Mouse (Mus musculus): Measurements from ENCODE around the gene Zc3h4.

Zc3h4 gene

DNA sequence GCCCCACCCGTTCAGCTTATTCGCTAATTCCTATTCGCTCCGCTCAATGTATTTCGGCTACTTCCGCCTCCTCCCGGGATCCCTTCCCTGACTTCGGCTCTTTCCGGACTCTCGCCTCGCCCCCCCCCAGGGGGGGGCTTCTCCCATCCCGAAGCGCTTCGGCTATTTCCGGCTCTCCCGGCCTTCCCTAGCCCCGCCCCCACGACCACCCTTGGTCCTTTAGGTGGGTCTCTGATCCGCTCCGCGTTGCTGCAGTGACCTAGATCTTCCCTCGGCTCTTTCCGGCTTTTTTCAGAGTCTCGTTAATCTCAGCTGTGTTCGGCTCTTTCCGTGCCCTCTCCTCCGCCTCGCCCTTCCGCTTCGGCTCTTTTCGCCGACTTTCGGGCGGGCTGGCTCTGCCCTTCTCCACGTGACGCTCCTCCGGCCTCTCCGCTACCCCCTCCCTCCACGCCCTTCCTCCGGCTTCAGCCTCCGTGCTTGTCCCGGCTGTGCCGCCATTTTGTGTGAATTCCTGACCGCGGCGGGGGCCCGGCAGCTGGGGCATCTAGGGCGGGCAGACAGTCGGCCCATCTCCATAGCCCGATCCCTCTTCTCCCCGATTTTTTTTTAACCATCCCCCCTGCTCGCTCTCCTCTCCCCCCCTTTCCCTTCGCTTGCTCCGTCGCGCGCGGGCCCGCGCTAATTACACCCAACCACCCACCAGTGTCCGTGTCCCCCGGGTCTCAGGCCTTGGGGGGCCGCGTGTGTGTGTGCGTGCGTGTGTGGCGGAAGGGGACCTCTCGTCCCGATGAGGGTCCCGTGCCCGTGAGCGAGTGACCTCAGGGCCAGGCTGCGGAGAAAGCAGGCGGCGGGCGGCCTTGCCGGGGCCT lies 656 bp upstream of the Zc3h4 start:
- DNase-seq (ENCODE audit: low spot score in 2 of 2) = peak; percentile 98 to 100

- peak; percentile 41 to 49 for DNase-seq (ENCODE audit: low spot score in 2 of 2)
Observed at GRCm38 (mm10) chr7:16401991-16402431, 1.3 kb downstream of the Zc3h4 start.

GRCm38 (mm10) chr7:16402449-16402848 lies 1.7 kb downstream of the Zc3h4 start:
- peak in 1 of 2 experiments; percentile 34 for DNase-seq (ENCODE audit: low spot score in 2 of 2)

GRCm38 (mm10) chr7:16402968-16403948 lies 2.5 kb downstream of the Zc3h4 start:
- DNase-seq (ENCODE audit: low spot score in 2 of 2) = peak; percentile 30 to 38

DNA sequence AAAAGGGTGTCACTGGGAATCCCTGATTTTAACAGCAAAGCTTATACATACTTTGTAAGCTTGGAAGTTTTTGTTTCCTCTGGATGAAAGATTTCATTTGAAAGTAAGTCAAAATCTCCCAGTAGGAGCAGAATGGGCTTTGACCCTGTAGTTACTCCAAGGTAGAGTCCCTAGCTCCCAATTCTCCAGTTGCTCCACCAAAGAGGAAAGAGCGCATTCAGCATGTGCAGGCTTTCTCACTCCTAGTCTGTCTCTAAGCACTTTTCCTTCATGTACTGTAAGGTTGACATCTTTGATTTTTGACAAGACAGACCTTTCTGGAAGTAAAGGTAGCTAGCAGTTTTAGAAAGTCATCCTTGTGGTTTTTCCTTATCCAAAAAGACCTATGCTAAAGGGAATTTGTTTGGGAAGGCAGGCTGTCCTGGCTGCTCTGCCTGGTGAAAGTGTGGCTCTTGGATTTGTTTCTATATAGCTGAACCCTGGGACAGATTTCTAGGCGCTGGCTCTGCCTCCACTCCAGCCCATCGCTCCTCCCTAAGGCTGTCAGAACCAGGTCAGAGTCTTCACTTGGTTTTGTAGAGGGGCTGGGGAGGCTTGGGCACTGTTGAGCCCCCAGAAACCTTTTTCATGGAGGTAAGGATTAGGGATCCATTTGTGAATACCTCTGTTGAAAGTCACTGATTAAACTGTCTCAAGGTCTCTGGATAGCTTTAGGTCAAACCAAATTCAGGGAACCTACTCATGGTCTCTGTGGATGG lies 3.8 kb downstream of the Zc3h4 start:
- no peak for DNase-seq (ENCODE audit: low spot score in 2 of 2)

- DNase-seq (ENCODE audit: low spot score in 2 of 2) = peak; percentile 45 to 58
Observed at GRCm38 (mm10) chr7:16405073-16405455, 4.4 kb downstream of the Zc3h4 start.

DNA sequence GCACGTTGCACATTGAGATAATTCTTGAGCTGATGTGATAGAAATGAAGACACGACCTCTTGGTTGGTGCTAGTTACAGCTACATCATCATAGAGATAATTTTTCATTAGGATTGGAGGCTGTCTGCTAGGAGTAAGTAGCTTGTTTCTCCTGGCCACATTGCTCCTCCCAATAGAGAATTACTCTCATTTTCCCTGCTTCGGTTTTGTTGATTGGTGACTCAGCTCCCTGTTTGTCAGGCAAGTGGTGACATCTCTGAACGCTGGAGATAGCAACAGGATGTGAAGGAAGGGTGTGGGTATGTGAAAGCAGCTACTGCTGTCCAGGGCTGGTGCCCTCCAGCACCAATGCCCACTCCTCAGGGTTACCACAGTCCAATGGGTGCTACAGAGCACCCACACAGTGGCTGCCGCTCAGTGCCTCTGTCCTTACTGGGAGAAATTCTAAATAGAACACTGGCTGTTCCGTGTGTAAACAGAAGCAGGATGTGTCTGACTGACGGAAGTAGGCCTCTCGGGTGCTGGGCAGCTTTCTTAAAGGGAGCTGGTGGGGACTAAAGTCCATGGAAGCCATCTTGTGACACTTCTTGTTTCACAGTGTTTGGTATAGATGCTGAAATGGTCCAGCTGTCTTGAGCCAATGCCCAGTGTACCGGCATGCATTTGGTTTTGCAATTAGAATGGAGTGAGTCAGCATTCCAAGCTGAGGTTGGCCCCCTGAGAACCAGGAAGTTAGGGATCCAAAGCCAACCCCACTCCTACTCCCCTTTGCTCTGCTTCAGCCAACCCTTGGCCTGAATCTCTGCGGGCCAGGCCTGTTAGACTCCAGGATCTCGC lies 5.0 kb downstream of the Zc3h4 start:
- DNase-seq (ENCODE audit: low spot score in 2 of 2) = peak; percentile 56 to 62

DNA sequence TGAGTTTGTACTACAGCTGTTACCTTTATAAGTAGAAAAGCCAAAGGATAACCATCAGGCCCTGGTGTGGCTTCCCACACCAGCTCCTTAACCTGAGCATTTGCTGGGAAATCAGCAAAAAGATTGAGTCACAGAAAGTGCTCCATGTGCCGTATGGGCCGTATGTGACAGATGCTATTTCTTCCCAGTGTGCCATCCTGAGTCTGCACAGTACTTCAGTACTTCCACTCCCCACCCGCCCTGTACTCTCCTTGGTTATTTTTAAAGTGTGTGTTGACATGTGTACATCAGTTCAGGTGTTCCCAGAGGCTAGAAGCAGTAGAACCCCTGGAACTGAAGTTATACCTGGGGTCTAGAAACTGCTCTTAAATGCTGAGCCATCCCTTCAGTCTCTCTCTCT lies 6.3 kb downstream of the Zc3h4 start:
- no peak for DNase-seq (ENCODE audit: low spot score in 2 of 2)

DNA sequence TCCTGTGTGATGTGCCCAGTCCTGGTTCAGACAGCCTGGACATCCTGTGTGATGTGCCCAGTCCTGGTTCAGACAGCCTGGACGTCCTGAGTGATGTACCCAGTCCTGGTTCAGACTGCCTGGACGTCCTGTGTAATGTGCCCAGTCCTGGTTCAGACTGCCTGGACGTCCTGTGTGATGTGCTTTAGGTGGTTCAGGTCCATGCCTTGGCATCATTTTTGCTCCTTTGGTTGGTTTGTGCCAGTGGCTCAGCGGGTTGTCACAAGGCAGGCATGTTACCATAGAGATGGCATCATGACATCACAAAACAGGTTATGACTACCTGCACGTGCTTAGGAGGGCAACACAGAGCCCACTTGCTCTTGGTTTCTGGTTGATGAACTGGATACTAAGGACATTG lies 10.4 kb downstream of the Zc3h4 start:
- DNase-seq (ENCODE audit: low spot score in 2 of 2) = no peak

GRCm38 (mm10) chr7:16412220-16412896 lies 11.6 kb downstream of the Zc3h4 start:
- DNase-seq (ENCODE audit: low spot score in 2 of 2) = no peak

DNA sequence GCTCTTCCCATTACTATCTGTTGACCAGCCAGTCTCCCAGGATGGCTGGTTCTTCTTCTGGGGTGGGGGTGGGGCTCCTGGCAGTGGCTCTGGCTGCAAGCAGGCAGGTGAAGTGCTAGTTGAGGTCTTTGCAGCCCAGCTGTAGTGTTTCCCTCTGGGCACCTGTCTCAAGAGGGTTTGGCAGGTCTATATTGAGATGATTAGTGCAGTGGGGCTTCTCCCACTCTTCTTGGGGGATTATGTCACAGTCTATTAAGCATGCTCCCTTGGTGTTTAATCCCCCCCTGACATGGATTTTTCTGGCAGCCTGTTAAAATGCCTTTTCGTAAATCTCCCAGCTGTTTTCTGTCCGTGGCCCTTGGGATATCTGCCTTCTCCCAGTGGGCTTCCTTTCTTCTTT lies 12.2 kb downstream of the Zc3h4 start:
- no peak for DNase-seq (ENCODE audit: low spot score in 2 of 2)

DNA sequence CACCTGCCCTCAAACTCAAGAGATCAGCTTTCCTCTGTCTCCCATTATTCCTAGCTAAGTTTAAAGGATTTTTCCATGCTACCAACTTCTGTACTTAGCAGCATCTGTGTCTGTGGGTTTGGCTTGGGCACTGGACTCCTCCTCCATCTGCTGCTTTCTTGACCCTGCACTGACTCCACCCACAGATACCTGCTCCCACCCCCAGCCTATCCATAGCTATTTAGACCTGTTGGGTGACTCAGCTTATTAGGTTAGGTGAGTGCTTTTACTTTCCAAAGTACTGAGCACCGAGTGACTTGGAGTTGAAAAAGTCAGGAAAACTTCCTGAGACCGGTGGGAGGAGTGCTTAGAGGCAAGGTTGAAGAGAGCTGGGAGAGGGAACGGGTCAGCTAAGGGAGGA lies 14.7 kb downstream of the Zc3h4 start:
- DNase-seq (ENCODE audit: low spot score in 2 of 2) = no peak

DNA sequence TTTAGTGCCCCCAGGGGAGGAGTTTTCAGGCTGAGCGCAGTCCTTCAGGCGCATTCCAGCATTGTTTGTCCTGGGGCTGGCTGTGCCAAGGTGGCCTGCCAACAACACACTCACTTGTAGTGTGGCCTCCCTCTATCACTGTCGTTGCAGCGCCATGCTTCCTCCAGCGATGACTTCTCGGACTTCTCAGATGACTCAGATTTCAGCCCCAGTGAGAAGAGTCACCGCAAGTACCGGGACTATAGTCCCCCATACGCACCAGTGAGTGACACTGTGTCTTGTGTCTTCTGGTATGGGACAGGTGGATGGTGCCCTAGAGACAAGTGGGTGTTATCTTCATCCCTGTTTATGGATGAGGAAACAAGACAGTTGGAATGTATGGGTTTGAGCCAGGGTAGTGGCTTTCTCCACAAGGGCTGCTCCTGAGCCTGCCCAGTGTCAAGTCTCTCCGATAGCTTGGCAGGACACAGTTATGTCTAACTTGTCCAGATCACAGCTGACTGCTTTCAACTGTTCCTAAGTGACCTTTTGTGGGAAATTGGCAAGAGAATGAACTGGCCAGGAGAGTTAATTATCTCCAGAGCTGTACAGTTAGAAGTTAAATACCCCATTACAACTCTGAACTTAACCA lies 16.5 kb downstream of the Zc3h4 start:
- DNase-seq (ENCODE audit: low spot score in 2 of 2) = no peak

GRCm38 (mm10) chr7:16418713-16419112 lies 18.0 kb downstream of the Zc3h4 start:
- DNase-seq (ENCODE audit: low spot score in 2 of 2) = no peak

DNA sequence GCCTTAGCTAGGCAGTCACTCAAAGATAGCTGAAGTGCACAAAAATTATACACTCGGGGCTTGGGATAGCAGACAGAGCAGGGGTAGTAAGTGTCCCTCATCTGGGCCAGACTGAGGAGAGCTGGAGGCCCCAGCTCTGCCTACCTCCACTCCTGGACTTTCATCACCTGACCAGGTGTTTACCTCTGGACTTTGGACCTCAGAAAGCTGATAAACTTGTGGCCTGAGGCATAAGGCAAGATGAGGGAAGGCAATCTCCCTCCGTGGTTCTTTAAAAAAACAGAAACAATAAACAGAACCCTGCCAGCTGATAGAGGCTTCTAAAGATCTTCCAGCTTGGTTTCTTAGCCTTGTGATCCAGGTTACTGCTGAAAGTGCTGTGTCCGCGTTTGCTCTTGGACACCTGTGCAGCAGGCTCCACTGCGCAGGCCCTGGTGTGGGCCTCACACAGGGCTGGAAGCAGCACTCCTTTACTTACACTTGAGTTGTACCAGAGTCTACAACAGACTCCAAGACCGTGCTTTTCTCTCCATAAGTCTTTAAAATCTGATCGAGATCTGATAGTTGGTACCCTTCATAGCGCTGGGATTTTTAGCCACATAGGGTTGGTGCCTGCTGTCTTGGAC lies 19.9 kb downstream of the Zc3h4 start:
- no peak for DNase-seq (ENCODE audit: low spot score in 2 of 2)

DNA sequence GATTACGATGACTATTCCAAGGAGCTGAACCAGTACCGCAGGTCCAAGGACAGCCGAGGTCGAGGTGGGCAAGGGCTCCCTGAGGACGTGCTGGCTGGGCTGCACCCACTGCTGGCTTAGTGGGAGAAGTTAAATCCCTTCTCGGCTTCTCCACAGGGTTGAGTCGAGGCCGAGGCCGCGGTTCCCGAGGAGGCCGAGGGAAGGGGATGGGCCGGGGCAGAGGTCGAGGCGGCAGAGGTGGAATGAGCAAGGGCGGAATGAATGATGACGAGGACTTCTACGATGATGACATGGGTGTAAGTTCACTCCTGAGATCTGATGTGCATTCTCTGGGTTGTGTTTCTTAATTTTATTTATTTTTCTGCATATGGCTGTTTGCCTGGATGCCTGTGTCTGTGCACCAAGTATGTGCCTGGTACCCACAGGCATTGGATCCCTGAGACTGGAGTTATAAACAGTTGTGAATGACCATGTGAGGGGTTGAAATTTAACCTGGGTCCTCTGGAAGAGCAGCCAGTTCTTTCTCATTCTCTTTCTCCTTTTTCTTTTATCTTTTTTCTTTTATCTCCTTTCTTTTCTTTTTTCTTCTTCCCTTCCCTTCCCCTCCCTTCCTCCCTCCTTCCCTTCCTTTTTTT lies 21.6 kb downstream of the Zc3h4 start:
- DNase-seq (ENCODE audit: low spot score in 2 of 2) = no peak

- DNase-seq (ENCODE audit: low spot score in 2 of 2) = no peak
Observed at GRCm38 (mm10) chr7:16423731-16424130, 23.0 kb downstream of the Zc3h4 start.

DNA sequence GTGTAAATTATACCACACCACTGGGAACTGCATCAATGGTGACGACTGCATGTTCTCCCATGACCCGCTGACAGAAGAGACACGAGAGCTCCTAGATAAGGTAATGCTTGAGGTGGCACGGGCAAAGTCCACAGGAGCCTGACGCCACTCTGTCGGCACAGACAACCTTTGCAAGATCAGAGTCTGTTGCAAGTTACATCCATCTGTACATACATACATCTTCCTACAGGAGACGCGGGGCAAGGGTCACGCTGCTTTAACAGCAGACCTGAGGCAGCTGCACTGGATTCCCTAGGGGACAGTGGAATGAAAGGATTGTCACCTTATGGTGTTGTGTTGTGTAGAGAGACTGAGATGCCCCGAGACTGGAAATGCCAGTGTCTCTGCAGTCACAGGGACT lies 25.0 kb downstream of the Zc3h4 start:
- no peak for DNase-seq (ENCODE audit: low spot score in 2 of 2)
